Mouse (Mus musculus) testis, adult 2 months (tissue): ENCODE results near the gene Dhrs9.

ENCODE experiments used
- CTCF ChIP-seq: fragments of 200-500 bp; IDR thresholded peaks from 2 replicates; pipeline ENCODE4 v1.5.1; 2012; ENCODE audit warnings: low read depth, mild to moderate bottlenecking, inconsistent platforms, low read length, moderate library complexity; ENCODE audit not compliant: control insufficient read depth, insufficient read depth, insufficient replicate concordance
- POLR2A ChIP-seq: fragments of 200-500 bp; IDR thresholded peaks from 2 replicates; pipeline ENCODE4 v1.6.1; 2012; ENCODE audit warnings: low read depth, mild to moderate bottlenecking, inconsistent platforms, low read length, moderate library complexity; ENCODE audit not compliant: control insufficient read depth

- no peak for TF ChIP-seq CTCF
- no peak for TF ChIP-seq POLR2A
These were observed 2.6 kb downstream of the Dhrs9 start for GRCm38 (mm10) chr2:69382838-69383237.
